Mouse (Mus musculus) heart, embryonic 11.5 days (tissue): Measurements from ENCODE around the gene Sh3pxd2a. TPM values are rescaled to one million over a fixed set of nuclear protein-coding genes. Genes with fewer than 3 reads are reported as not detected.

ENCODE experiments used
- ATAC-seq: fragments of 200-750 bp; cut with Nextera tagmentation; replicated peaks from 2 replicates; pipeline ENCODE4 v1.8.0; 2017; ENCODE audit warnings: moderate library complexity; ENCODE audit not compliant: insufficient number of reproducible peaks, low FRiP score, low TSS enrichment
- H3K27ac ChIP-seq: fragments of 300-500 bp; sonication (generic); 2 replicates; pipeline ENCODE4 v1.5.1; 2014; ENCODE audit warnings: mild to moderate bottlenecking, low read depth, low read length
- H3K27me3 ChIP-seq: fragments of 300-500 bp; sonication (generic); 2 replicates; pipeline ENCODE4 v1.6.1; 2014; ENCODE audit warnings: mild to moderate bottlenecking, low read length, mixed read lengths; ENCODE audit not compliant: control insufficient read depth, insufficient read depth
- H3K36me3 ChIP-seq: fragments of 300-500 bp; sonication (generic); 2 replicates; pipeline ENCODE4 v1.6.1; 2014; ENCODE audit warnings: mild to moderate bottlenecking, low read length, moderate library complexity, mixed read lengths; ENCODE audit not compliant: control insufficient read depth, insufficient read depth
- H3K4me1 ChIP-seq: fragments of 300-500 bp; sonication (generic); 2 replicates; pipeline ENCODE4 v1.6.1; 2014; ENCODE audit warnings: low read length; ENCODE audit not compliant: control insufficient read depth, insufficient read depth
- H3K4me2 ChIP-seq: fragments of 300-500 bp; sonication (generic); 2 replicates; pipeline ENCODE4 v1.6.1; 2014; ENCODE audit warnings: mild to moderate bottlenecking, moderate library complexity
- H3K4me3 ChIP-seq: fragments of 300-500 bp; sonication (generic); 2 replicates; pipeline ENCODE4 v1.5.1; 2014; ENCODE audit warnings: low read depth, low read length
- H3K9ac ChIP-seq: fragments of 300-500 bp; sonication (generic); 2 replicates; pipeline ENCODE4 v1.6.1; 2014; ENCODE audit warnings: mild to moderate bottlenecking, low read depth, low read length, moderate library complexity
- H3K9me3 ChIP-seq: fragments of 300-500 bp; sonication (generic); replicated peaks from 2 replicates; pipeline ENCODE4 v1.6.1; 2016; ENCODE audit warnings: low read length; ENCODE audit not compliant: control insufficient read depth
- WGBS: fragments of 180-500 bp; shearing (Covaris S2); extraction: QIAGEN DNeasy Blood & Tissue Kit; methylation state at CpG from one replicate; pipeline ENCODE4 v1.1.7; 2014; ENCODE audit not compliant: insufficient replicate concordance; 5-methylcytosine and 5-hydroxymethylcytosine counted together
- polyA plus RNA-seq: library from polyadenylated mRNA; unstranded; fragments of >200 nt; fragmentation: Nextera tagmentation; extraction: Ambion mirVana; gene quantifications from 2 replicates; pipeline ENCODE4 v1.2.1, GENCODE M21; 2014

The Sh3pxd2a gene
- polyA plus RNA-seq, 1 experiment from 2014 or later, result 10.1 TPM

GRCm38 (mm10) chr19:47306128-47306916, 157.9 kb downstream of the Sh3pxd2a start:
- Histone ChIP-seq H3K27me3 (no peaks in the 10 kb centered on the region), H3K4me2 (no peak overlapping the region), H3K4me3 (no peak overlapping the region), H3K36me3 (peaks cover 18% of the 10 kb centered on the region), H3K9ac (no peak overlapping the region), H3K9me3 (no peaks in the 10 kb centered on the region), H3K4me1 (peaks cover 25% of the 10 kb centered on the region), H3K27ac (no peak overlapping the region)
- 91% methylated on average over 14 of the region's 14 CpGs for WGBS
- ATAC-seq, result no peak

GRCm38 (mm10) chr19:47305401-47305800, 158.8 kb downstream of the Sh3pxd2a start:
- no peak overlapping the region for H3K27ac ChIP-seq
- H3K36me3 ChIP-seq, result peaks cover 13% of the 10 kb centered on the region
- H3K9ac ChIP-seq, result no peak overlapping the region
- H3K4me1 ChIP-seq, result peaks cover 26% of the 10 kb centered on the region
- no peak for ATAC-seq
- WGBS, result 89% methylated on average over 10 of the region's 10 CpGs
- H3K9me3 ChIP-seq, result no peaks in the 10 kb centered on the region
- H3K4me2 ChIP-seq, result no peak overlapping the region
- no peaks in the 10 kb centered on the region for H3K27me3 ChIP-seq
- no peak overlapping the region for H3K4me3 ChIP-seq

- H3K27me3 ChIP-seq, result no peaks in the 10 kb centered on the region
- H3K36me3 ChIP-seq, result peaks cover 7% of the 10 kb centered on the region
Observed at GRCm38 (mm10) chr19:47304170-47304745, 159.9 kb downstream of the Sh3pxd2a start.

GRCm38 (mm10) chr19:47303128-47303527, 161.1 kb downstream of the Sh3pxd2a start:
- H3K9ac ChIP-seq, result no peak overlapping the region
- WGBS, result 86% methylated on average over 10 of the region's 10 CpGs
- 0 out of 2 replicates have a peak overlapping the region, but pooled peaks have one; percentile 10 for H3K27ac ChIP-seq
- H3K27me3 ChIP-seq, result no peaks in the 10 kb centered on the region
- no peak overlapping the region for H3K4me2 ChIP-seq
- peaks cover 36% of the 10 kb centered on the region for H3K4me1 ChIP-seq
- H3K36me3 ChIP-seq, result peaks cover 8% of the 10 kb centered on the region
- no peak for ATAC-seq
- no peak overlapping the region for H3K4me3 ChIP-seq
- no peaks in the 10 kb centered on the region for H3K9me3 ChIP-seq

More at GRCm38 (mm10) chr19:47304170-47304745, 159.9 kb downstream of the Sh3pxd2a start:
- Histone ChIP-seq H3K9ac (no peak overlapping the region), H3K9me3 (no peaks in the 10 kb centered on the region), H3K4me2 (no peak overlapping the region), H3K4me1 (peaks cover 35% of the 10 kb centered on the region), H3K4me3 (no peak overlapping the region), H3K27ac (no peak overlapping the region)
- no peak for ATAC-seq
- WGBS, result 84% methylated on average over 5 of the region's 5 CpGs

GRCm38 (mm10) chr19:47302191-47302852, 161.9 kb downstream of the Sh3pxd2a start:
- Histone ChIP-seq H3K9ac (0 out of 2 replicates have a peak overlapping the region, but pooled peaks have one; percentile 39), H3K4me2 (no peak overlapping the region)

GRCm38 (mm10) chr19:47301303-47302190, 162.7 kb downstream of the Sh3pxd2a start:
- Histone ChIP-seq H3K4me1 (peaks cover 37% of the 10 kb centered on the region), H3K36me3 (peaks cover 4% of the 10 kb centered on the region), H3K27me3 (no peaks in the 10 kb centered on the region), H3K4me2 (peak overlapping the region; percentile 31), H3K9ac (peak overlapping the region; percentile 39; the same call in 1 of the 2 replicates), H3K4me3 (no peak overlapping the region), H3K9me3 (no peaks in the 10 kb centered on the region), H3K27ac (peak overlapping the region; percentile 64)
- WGBS, result 25% methylated on average over 19 of the region's 19 CpGs
- ATAC-seq, result no peak

More at GRCm38 (mm10) chr19:47302191-47302852, 161.9 kb downstream of the Sh3pxd2a start:
- peak overlapping the region; percentile 64 for H3K27ac ChIP-seq
- peaks cover 8% of the 10 kb centered on the region for H3K36me3 ChIP-seq
- 59% methylated on average over 21 of the region's 21 CpGs for WGBS
- H3K27me3 ChIP-seq, result no peaks in the 10 kb centered on the region
- peaks cover 36% of the 10 kb centered on the region for H3K4me1 ChIP-seq
- ATAC-seq, result no peak
- no peak overlapping the region for H3K4me3 ChIP-seq
- no peaks in the 10 kb centered on the region for H3K9me3 ChIP-seq

GRCm38 (mm10) chr19:47298100-47298499, 166.1 kb downstream of the Sh3pxd2a start:
- no peak overlapping the region for H3K4me3 ChIP-seq
- no peak overlapping the region for H3K9ac ChIP-seq
- no peaks in the 10 kb centered on the region for H3K9me3 ChIP-seq
- no peak for ATAC-seq
- H3K4me1 ChIP-seq, result peaks cover 56% of the 10 kb centered on the region
- peaks cover 4% of the 10 kb centered on the region for H3K36me3 ChIP-seq
- no peak overlapping the region for H3K27ac ChIP-seq
- WGBS, result 80% methylated on average over 11 of the region's 11 CpGs
- H3K4me2 ChIP-seq, result no peak overlapping the region
- H3K27me3 ChIP-seq, result no peaks in the 10 kb centered on the region

GRCm38 (mm10) chr19:47292451-47292951, 171.7 kb downstream of the Sh3pxd2a start:
- Histone ChIP-seq H3K4me2 (no peak overlapping the region), H3K27ac (peak overlapping the region; percentile 54; the same call in 1 of the 2 replicates), H3K4me3 (no peak overlapping the region), H3K9ac (no peak overlapping the region), H3K27me3 (no peaks in the 10 kb centered on the region), H3K36me3 (peaks cover 5% of the 10 kb centered on the region), H3K4me1 (peaks cover 42% of the 10 kb centered on the region), H3K9me3 (no peaks in the 10 kb centered on the region)
- WGBS, result 62% methylated on average over 7 of the region's 7 CpGs
- ATAC-seq, result no peak
